Mouse (Mus musculus) E14TG2a.4 (cell line): ENCODE data around the gene Gm20547.
"Not testable (repeated sequence)": the region's sequence is repeated elsewhere in the genome, so short reads cannot be mapped to it uniquely, and the experiment has no call there.

Source experiments
- CTCF ChIP-seq: conservative IDR thresholded peaks from 2 replicates; pipeline ENCODE4 v1.5.1; 2014; ENCODE audit warnings: low read length
- NANOG ChIP-seq: IDR thresholded peaks from 2 replicates; pipeline ENCODE4 v1.6.1; 2014; ENCODE audit warnings: borderline replicate concordance, low read length, mixed read lengths
- POU5F1 ChIP-seq: IDR thresholded peaks from 2 replicates; pipeline ENCODE4 v1.6.1; 2014; ENCODE audit warnings: low read length, borderline replicate concordance

- TF ChIP-seq CTCF, POU5F1, NANOG: not testable (repeated sequence)
Measured at GRCm38 (mm10) chr17:34830776-34831175, 51.1 kb downstream of the Gm20547 start.
